Mouse (Mus musculus): Measurements from ENCODE around the gene Acsm2. TPM values are rescaled to one million over a fixed set of nuclear protein-coding genes. Genes with fewer than 3 reads are reported as not detected.

The Acsm2 gene
- total RNA-seq (2021): not detected

GRCm38 (mm10) chr7:119554040-119554439 is at the start of gene Acsm2:
Acsm2 (plus strand) TSS chr7:119554340.
- no peak for DNase-seq (ENCODE audit: low spot score in 2 of 2)
- intact Hi-C loops (cut with DNase I): no loop called here

GRCm38 (mm10) chr7:119511143-119511542 is 43.0 kb upstream of the Acsm2 start:
- no peak for DNase-seq (ENCODE audit: low spot score in 2 of 2)
- intact Hi-C loops (cut with DNase I): loop anchor here (10.0 kb wide), 2 partner anchors 164 to 496 kb away; no protein-coding TSS in a partner anchor

- intact Hi-C loops (cut with DNase I): loop anchor here (10.0 kb wide), 2 partner anchors 162 to 498 kb away; no protein-coding TSS in a partner anchor
- DNase-seq (ENCODE audit: low spot score in 2 of 2): peak; percentile 48 to 52
These were observed 41.1 kb upstream of the Acsm2 start for GRCm38 (mm10) chr7:119513056-119513455.

- intact Hi-C loops (cut with DNase I): loop anchor here (10.0 kb wide), 2 partner anchors 159 to 501 kb away; no protein-coding TSS in a partner anchor
- DNase-seq (ENCODE audit: low spot score in 2 of 2): peak in 1 of 2 experiments; percentile 28
These were observed 38.5 kb upstream of the Acsm2 start for GRCm38 (mm10) chr7:119515492-119516271.

- intact Hi-C loops (cut with DNase I): loop anchor here (10.0 kb wide), 2 partner anchors 159 to 501 kb away; no protein-coding TSS in a partner anchor
- no peak for DNase-seq (ENCODE audit: low spot score in 2 of 2)
These were observed 37.9 kb upstream of the Acsm2 start for GRCm38 (mm10) chr7:119516272-119516558.

GRCm38 (mm10) chr7:119519163-119519562 is 35.0 kb upstream of the Acsm2 start, which contains the start of gene Acsm5:
Acsm5 (plus strand) TSS chr7:119519463.
- intact Hi-C loops (cut with DNase I): loop anchor here (10.0 kb wide), 2 partner anchors 156 to 504 kb away; no protein-coding TSS in a partner anchor
- DNase-seq (ENCODE audit: low spot score in 2 of 2): no peak

- intact Hi-C loops (cut with DNase I): loop anchor here (10.0 kb wide), 2 partner anchors 155 to 505 kb away; no protein-coding TSS in a partner anchor
- DNase-seq (ENCODE audit: low spot score in 2 of 2): peak; percentile 72 to 74
These were observed 34.5 kb upstream of the Acsm2 start for GRCm38 (mm10) chr7:119519654-119520053.

- intact Hi-C loops (cut with DNase I): no loop called here
- DNase-seq (ENCODE audit: low spot score in 2 of 2): no peak
These were observed 32.3 kb upstream of the Acsm2 start for GRCm38 (mm10) chr7:119521816-119522215.

GRCm38 (mm10) chr7:119522385-119522784 is 31.8 kb upstream of the Acsm2 start:
- intact Hi-C loops (cut with DNase I): no loop called here
- DNase-seq (ENCODE audit: low spot score in 2 of 2): no peak

- no peak for DNase-seq (ENCODE audit: low spot score in 2 of 2)
- intact Hi-C loops (cut with DNase I): no loop called here
These were observed 30.8 kb upstream of the Acsm2 start, which contains the start of gene Pdilt for GRCm38 (mm10) chr7:119523389-119523788. Pdilt (minus strand) TSS chr7:119523489.

GRCm38 (mm10) chr7:119525881-119526281 is 28.3 kb upstream of the Acsm2 start:
- intact Hi-C loops (cut with DNase I): no loop called here
- no peak for DNase-seq (ENCODE audit: low spot score in 2 of 2)

- intact Hi-C loops (cut with DNase I): no loop called here
- no peak for DNase-seq (ENCODE audit: low spot score in 2 of 2)
These were observed 27.7 kb upstream of the Acsm2 start for GRCm38 (mm10) chr7:119526486-119526885.

GRCm38 (mm10) chr7:119527135-119527534 is 27.0 kb upstream of the Acsm2 start:
- DNase-seq (ENCODE audit: low spot score in 2 of 2): no peak
- intact Hi-C loops (cut with DNase I): no loop called here

GRCm38 (mm10) chr7:119527548-119527947 is 26.6 kb upstream of the Acsm2 start:
- no peak for DNase-seq (ENCODE audit: low spot score in 2 of 2)
- intact Hi-C loops (cut with DNase I): no loop called here

GRCm38 (mm10) chr7:119528617-119529016 is 25.5 kb upstream of the Acsm2 start:
- no peak for DNase-seq (ENCODE audit: low spot score in 2 of 2)
- intact Hi-C loops (cut with DNase I): no loop called here

- DNase-seq (ENCODE audit: low spot score in 2 of 2): no peak
- intact Hi-C loops (cut with DNase I): no loop called here
These were observed 21.2 kb upstream of the Acsm2 start for GRCm38 (mm10) chr7:119532924-119533323.

GRCm38 (mm10) chr7:119534389-119534788 is 19.8 kb upstream of the Acsm2 start:
- intact Hi-C loops (cut with DNase I): no loop called here
- DNase-seq (ENCODE audit: low spot score in 2 of 2): no peak

GRCm38 (mm10) chr7:119542445-119542844 is 11.7 kb upstream of the Acsm2 start:
- DNase-seq (ENCODE audit: low spot score in 2 of 2): no peak
- intact Hi-C loops (cut with DNase I): no loop called here

GRCm38 (mm10) chr7:119545572-119545971 is 8.6 kb upstream of the Acsm2 start:
- intact Hi-C loops (cut with DNase I): no loop called here
- DNase-seq (ENCODE audit: low spot score in 2 of 2): no peak

- intact Hi-C loops (cut with DNase I): no loop called here
- no peak for DNase-seq (ENCODE audit: low spot score in 2 of 2)
These were observed 3.5 kb upstream of the Acsm2 start for GRCm38 (mm10) chr7:119550471-119551222.
